In genomic region chr12:29527048-29527761, GRCm38 (mm10) we compare ENCODE assay signal across 8 mouse cellular contexts. TPM values are rescaled to one million over a fixed set of nuclear protein-coding genes. Genes with fewer than 3 reads are reported as not detected.
DNase-seq lines count a peak whose midpoint lies in the region; ATAC-seq and TF ChIP-seq lines count a peak whose summit lies in the region.

No protein-coding gene starts in this region.

- H3K9ac ChIP-seq in kidney, postnatal 0 days (ENCODE audit: low read depth, low read length): no peak overlapping the region
- H3K9ac ChIP-seq in hindbrain, embryonic 12.5 days: peak overlapping the region; percentile 74

- WGBS in kidney, postnatal 0 days: 1% methylated on average over 27 of the region's 27 CpGs
- 1% methylated on average over 27 of the region's 27 CpGs for WGBS in hindbrain, embryonic 12.5 days
- WGBS in limb, embryonic 10.5 days: 1% methylated on average over 27 of the region's 27 CpGs

- H3K4me2 ChIP-seq in kidney, postnatal 0 days (ENCODE audit: low read length): 0 out of 2 replicates have a peak overlapping the region, but pooled peaks have one; percentile 21
- H3K4me2 ChIP-seq in hindbrain, embryonic 12.5 days (replicated peaks): peak overlapping the region; percentile 67

- H3K36me3 ChIP-seq in kidney, postnatal 0 days (ENCODE audit: insufficient read depth, low read length): no peaks in the 10 kb centered on the region
- no peaks in the 10 kb centered on the region for H3K36me3 ChIP-seq in hindbrain, embryonic 12.5 days
- no peaks in the 10 kb centered on the region for H3K36me3 ChIP-seq in limb, embryonic 10.5 days

- no peak for DNase-seq in kidney, postnatal 0 days (ENCODE audit: low spot score)
- no peak for DNase-seq in kidney, postnatal 14 days
- peak; percentile 72 for DNase-seq in embryo, embryonic 11 days
- peak; percentile 35 for DNase-seq in limb, embryonic 10.5 days (ENCODE audit: low spot score)
- peak; percentile 78 for DNase-seq in right cerebral cortex, postnatal 25 days
- DNase-seq in testis, postnatal 14 days (ENCODE audit: low spot score): no peak
- no peak for DNase-seq in natural killer cell, adult 2 months (ENCODE audit: low spot score in 2 of 2)

- no peak for TF ChIP-seq CTCF in kidney, postnatal 0 days (IDR thresholded peaks at IDR 0.05; ENCODE audit: low read depth)

- H3K9me3 ChIP-seq in kidney, postnatal 0 days (replicated peaks; ENCODE audit: low read length): no peaks in the 10 kb centered on the region
- no peaks in the 10 kb centered on the region for H3K9me3 ChIP-seq in hindbrain, embryonic 12.5 days (replicated peaks)
- no peaks in the 10 kb centered on the region for H3K9me3 ChIP-seq in limb, embryonic 10.5 days (replicated peaks)

- H3K4me3 ChIP-seq in kidney, postnatal 0 days (replicated peaks; ENCODE audit: low read depth, low read length): 0 out of 2 replicates have a peak overlapping the region, but pooled peaks have one; percentile 2
- H3K4me3 ChIP-seq in hindbrain, embryonic 12.5 days: peak overlapping the region; percentile 43
- H3K4me3 ChIP-seq in limb, embryonic 10.5 days: peak overlapping the region; percentile 46

- no peak for ATAC-seq in kidney, postnatal 0 days (replicated peaks; ENCODE audit: low FRiP score, low read depth)
- ATAC-seq in hindbrain, embryonic 12.5 days (ENCODE audit: low FRiP score): peak; percentile 88

- no peak overlapping the region for H3K27ac ChIP-seq in kidney, postnatal 0 days
- H3K27ac ChIP-seq in hindbrain, embryonic 12.5 days: peak overlapping the region; percentile 99
- H3K27ac ChIP-seq in limb, embryonic 10.5 days: no peak overlapping the region

- no peaks in the 10 kb centered on the region for H3K4me1 ChIP-seq in kidney, postnatal 0 days (replicated peaks; ENCODE audit: insufficient read depth, low read length)
- H3K4me1 ChIP-seq in hindbrain, embryonic 12.5 days: peaks cover 5% of the 10 kb centered on the region
- peaks cover 8% of the 10 kb centered on the region for H3K4me1 ChIP-seq in limb, embryonic 10.5 days

- H3K27me3 ChIP-seq in kidney, postnatal 0 days (ENCODE audit: insufficient read depth, low read length): peaks cover 8% of the 10 kb centered on the region; the same call in 1 of the 2 replicates
- H3K27me3 ChIP-seq in hindbrain, embryonic 12.5 days: no peaks in the 10 kb centered on the region
- peaks cover 39% of the 10 kb centered on the region for H3K27me3 ChIP-seq in limb, embryonic 10.5 days (ENCODE audit: low read depth, poor library complexity, severe bottlenecking)

RNA-seq across cellular contexts. Expression of gene Myt1l, which starts 1.0 kb away (rescaled TPM):
- 0.07 TPM in 1 of 2 replicates, not detected in the other for polyA plus RNA-seq in kidney, postnatal 0 days (2015; fragmentation: Nextera tagmentation; extraction: Ambion mirVana)
- 58.2 and 64.3 TPM in 2 replicates for polyA plus RNA-seq in hindbrain, embryonic 12.5 days (2016; fragmentation: Nextera tagmentation; extraction: Ambion mirVana)
- polyA plus RNA-seq in limb, embryonic 10.5 days (2016; fragmentation: Nextera tagmentation; extraction: Ambion mirVana): not detected in 2 replicates

Comparison
In these comparisons a context has a peak if more than half of its experiments do, and no peak if none do; other contexts are left out.
1. DNase-seq: peak in embryo, embryonic 11 days (single experiment), limb, embryonic 10.5 days (single experiment) and right cerebral cortex, postnatal 25 days (single experiment); none in kidney, postnatal 0 days (single experiment), kidney, postnatal 14 days (single experiment), testis, postnatal 14 days (single experiment) and natural killer cell, adult 2 months (0 of 2).
2. RNA of gene Myt1l, which starts 1.0 kb away (polyA plus RNA-seq): 58.2 to 64.3 TPM in hindbrain, embryonic 12.5 days; 0.07 TPM in kidney, postnatal 0 days and not detected in limb, embryonic 10.5 days; every median in the first group is over 10 times any median in the second.
3. Peak in every context shown above with its lines, with median percentiles within 50 percentile points of each other: H3K4me3 ChIP-seq.